Mouse (Mus musculus): ENCODE measurements at regions not wholly inside any gene's neighbourhood (a gene's known extent, or its start where the extent isn't known, plus 50 kb on each side); places are given as distances from the start of the nearest gene placed in this dataset.

GRCm38 (mm10) chr4:70742002-70742401 lies 207.2 kb upstream of the Megf9 start:
- no peak overlapping the region for H3K4me2 ChIP-seq (ENCODE audit: low read depth, low read length)
- WGBS: 76% methylated on average over 1 of the region's 1 CpGs
- H3K27me3 ChIP-seq (replicated peaks; ENCODE audit: control insufficient read depth, insufficient read depth, low read length): no peaks in the 10 kb centered on the region
- no peak overlapping the region for H3K4me3 ChIP-seq (ENCODE audit: low read length)
- H3K9me3 ChIP-seq (ENCODE audit: control insufficient read depth, low read length): no peaks in the 10 kb centered on the region
- H3K36me3 ChIP-seq (ENCODE audit: control insufficient read depth, insufficient read depth, low read length): no peaks in the 10 kb centered on the region
- H3K4me1 ChIP-seq (ENCODE audit: control insufficient read depth, insufficient read depth, low read length): no peaks in the 10 kb centered on the region
- no peak for ATAC-seq
- no peak overlapping the region for H3K27ac ChIP-seq (ENCODE audit: low read length)
- no peak overlapping the region for H3K9ac ChIP-seq (ENCODE audit: low read depth, low read length)

- no peak overlapping the region for H3K9ac ChIP-seq (ENCODE audit: low read depth, low read length)
- 43% methylated on average over 4 of the region's 4 CpGs for WGBS
- no peaks in the 10 kb centered on the region for H3K4me1 ChIP-seq (ENCODE audit: control insufficient read depth, insufficient read depth, low read length)
- no peak for ATAC-seq
- H3K36me3 ChIP-seq (ENCODE audit: control insufficient read depth, insufficient read depth, low read length): no peaks in the 10 kb centered on the region
- no peaks in the 10 kb centered on the region for H3K27me3 ChIP-seq (replicated peaks; ENCODE audit: control insufficient read depth, insufficient read depth, low read length)
- H3K4me2 ChIP-seq (ENCODE audit: low read depth, low read length): no peak overlapping the region
- H3K9me3 ChIP-seq (ENCODE audit: control insufficient read depth, low read length): no peaks in the 10 kb centered on the region
- H3K27ac ChIP-seq (ENCODE audit: low read length): no peak overlapping the region
- H3K4me3 ChIP-seq (ENCODE audit: low read length): no peak overlapping the region
These were observed 206.3 kb upstream of the Megf9 start for GRCm38 (mm10) chr4:70741121-70741520.

- H3K4me1 ChIP-seq (ENCODE audit: control insufficient read depth, insufficient read depth, low read length): no peaks in the 10 kb centered on the region
- no peaks in the 10 kb centered on the region for H3K36me3 ChIP-seq (ENCODE audit: control insufficient read depth, insufficient read depth, low read length)
- H3K27ac ChIP-seq (ENCODE audit: low read length): no peak overlapping the region
- no peak overlapping the region for H3K9ac ChIP-seq (ENCODE audit: low read depth, low read length)
- no peak for ATAC-seq
- no peaks in the 10 kb centered on the region for H3K27me3 ChIP-seq (replicated peaks; ENCODE audit: control insufficient read depth, insufficient read depth, low read length)
- no peak overlapping the region for H3K4me2 ChIP-seq (ENCODE audit: low read depth, low read length)
- no peak overlapping the region for H3K4me3 ChIP-seq (ENCODE audit: low read length)
- no peaks in the 10 kb centered on the region for H3K9me3 ChIP-seq (ENCODE audit: control insufficient read depth, low read length)
- WGBS: 39% methylated on average over 2 of the region's 2 CpGs
These were observed 174.4 kb upstream of the Megf9 start for GRCm38 (mm10) chr4:70709126-70709689.

GRCm38 (mm10) chr4:70705128-70705752 lies 170.4 kb upstream of the Megf9 start:
- ATAC-seq: no peak
- no peaks in the 10 kb centered on the region for H3K36me3 ChIP-seq (ENCODE audit: control insufficient read depth, insufficient read depth, low read length)
- H3K27ac ChIP-seq (ENCODE audit: low read length): no peak overlapping the region
- H3K4me2 ChIP-seq (ENCODE audit: low read depth, low read length): no peak overlapping the region
- WGBS: 72% methylated on average over 3 of the region's 3 CpGs
- no peak overlapping the region for H3K9ac ChIP-seq (ENCODE audit: low read depth, low read length)
- no peaks in the 10 kb centered on the region for H3K27me3 ChIP-seq (replicated peaks; ENCODE audit: control insufficient read depth, insufficient read depth, low read length)
- no peaks in the 10 kb centered on the region for H3K4me1 ChIP-seq (ENCODE audit: control insufficient read depth, insufficient read depth, low read length)
- H3K9me3 ChIP-seq (ENCODE audit: control insufficient read depth, low read length): no peaks in the 10 kb centered on the region
- H3K4me3 ChIP-seq (ENCODE audit: low read length): no peak overlapping the region

- Histone ChIP-seq H3K4me1 (ENCODE audit: control insufficient read depth, insufficient read depth, low read length) (no peaks in the 10 kb centered on the region), H3K9ac (ENCODE audit: low read depth, low read length) (no peak overlapping the region), H3K27ac (ENCODE audit: low read length) (no peak overlapping the region), H3K4me3 (ENCODE audit: low read length) (no peak overlapping the region), H3K4me2 (ENCODE audit: low read depth, low read length) (no peak overlapping the region), H3K27me3 (replicated peaks; ENCODE audit: control insufficient read depth, insufficient read depth, low read length) (no peaks in the 10 kb centered on the region), H3K9me3 (ENCODE audit: control insufficient read depth, low read length) (no peaks in the 10 kb centered on the region), H3K36me3 (ENCODE audit: control insufficient read depth, insufficient read depth, low read length) (no peaks in the 10 kb centered on the region)
- no peak for ATAC-seq
- WGBS: 82% methylated on average over 1 of the region's 1 CpGs
These were observed 166.1 kb upstream of the Megf9 start for GRCm38 (mm10) chr4:70700894-70701293.

GRCm38 (mm10) chr4:70664181-70664580 lies 129.4 kb upstream of the Megf9 start:
- Histone ChIP-seq H3K9ac (ENCODE audit: low read depth, low read length) (no peak overlapping the region), H3K36me3 (ENCODE audit: control insufficient read depth, insufficient read depth, low read length) (no peaks in the 10 kb centered on the region), H3K4me1 (ENCODE audit: control insufficient read depth, insufficient read depth, low read length) (no peaks in the 10 kb centered on the region), H3K27me3 (replicated peaks; ENCODE audit: control insufficient read depth, insufficient read depth, low read length) (no peaks in the 10 kb centered on the region), H3K4me3 (ENCODE audit: low read length) (no peak overlapping the region), H3K9me3 (ENCODE audit: control insufficient read depth, low read length) (no peaks in the 10 kb centered on the region), H3K27ac (ENCODE audit: low read length) (no peak overlapping the region), H3K4me2 (ENCODE audit: low read depth, low read length) (no peak overlapping the region)
- 88% methylated on average over 1 of the region's 1 CpGs for WGBS
- no peak for ATAC-seq

GRCm38 (mm10) chr4:70621431-70621837 lies 86.6 kb upstream of the Megf9 start:
- no peak for ATAC-seq
- no peaks in the 10 kb centered on the region for H3K36me3 ChIP-seq (ENCODE audit: control insufficient read depth, insufficient read depth, low read length)
- no peaks in the 10 kb centered on the region for H3K9me3 ChIP-seq (ENCODE audit: control insufficient read depth, low read length)
- no peak overlapping the region for H3K4me2 ChIP-seq (ENCODE audit: low read depth, low read length)
- no peaks in the 10 kb centered on the region for H3K27me3 ChIP-seq (replicated peaks; ENCODE audit: control insufficient read depth, insufficient read depth, low read length)
- H3K9ac ChIP-seq (ENCODE audit: low read depth, low read length): no peak overlapping the region
- WGBS: 48% methylated on average over 2 of the region's 2 CpGs
- no peak overlapping the region for H3K27ac ChIP-seq (ENCODE audit: low read length)
- H3K4me3 ChIP-seq (ENCODE audit: low read length): no peak overlapping the region
- no peaks in the 10 kb centered on the region for H3K4me1 ChIP-seq (ENCODE audit: control insufficient read depth, insufficient read depth, low read length)

- Histone ChIP-seq H3K9ac (ENCODE audit: low read depth, low read length) (no peak overlapping the region), H3K9me3 (ENCODE audit: control insufficient read depth, low read length) (no peaks in the 10 kb centered on the region), H3K4me2 (ENCODE audit: low read depth, low read length) (no peak overlapping the region), H3K4me1 (ENCODE audit: control insufficient read depth, insufficient read depth, low read length) (no peaks in the 10 kb centered on the region), H3K4me3 (ENCODE audit: low read length) (no peak overlapping the region), H3K27ac (ENCODE audit: low read length) (no peak overlapping the region), H3K27me3 (replicated peaks; ENCODE audit: control insufficient read depth, insufficient read depth, low read length) (no peaks in the 10 kb centered on the region), H3K36me3 (ENCODE audit: control insufficient read depth, insufficient read depth, low read length) (no peaks in the 10 kb centered on the region)
- WGBS: 88% methylated on average over 8 of the region's 8 CpGs
- ATAC-seq: no peak
These were observed 85.0 kb upstream of the Megf9 start for GRCm38 (mm10) chr4:70619636-70620287.

- no peak overlapping the region for H3K27ac ChIP-seq (ENCODE audit: low read length)
These were observed 81.0 kb upstream of the Megf9 start for GRCm38 (mm10) chr4:70615794-70616193.

More at GRCm38 (mm10) chr4:70615794-70616193, 81.0 kb upstream of the Megf9 start:
- ATAC-seq: no peak
- Histone ChIP-seq H3K4me3 (ENCODE audit: low read length) (no peak overlapping the region), H3K4me2 (ENCODE audit: low read depth, low read length) (no peak overlapping the region), H3K27me3 (replicated peaks; ENCODE audit: control insufficient read depth, insufficient read depth, low read length) (no peaks in the 10 kb centered on the region), H3K36me3 (ENCODE audit: control insufficient read depth, insufficient read depth, low read length) (no peaks in the 10 kb centered on the region), H3K4me1 (ENCODE audit: control insufficient read depth, insufficient read depth, low read length) (no peaks in the 10 kb centered on the region), H3K9ac (ENCODE audit: low read depth, low read length) (no peak overlapping the region), H3K9me3 (ENCODE audit: control insufficient read depth, low read length) (no peaks in the 10 kb centered on the region)
- WGBS: 51% methylated on average over 4 of the region's 4 CpGs

All from intestine, embryonic 16.5 days (tissue).